Mouse (Mus musculus): ENCODE data around the gene Sik3.

- no peak for TF ChIP-seq CTCF (IDR thresholded peaks at IDR 0.05; ENCODE audit: extremely low read depth, insufficient read depth, low read length)
- no peak for TF ChIP-seq POLR2A (IDR thresholded peaks at IDR 0.05; ENCODE audit: extremely low read depth, insufficient read depth, low read length)
Observed at GRCm38 (mm10) chr9:46035290-46035871, 22.8 kb downstream of the Sik3 start.

Measured in cortical plate, adult 2 months (tissue).